Mouse (Mus musculus) hindlimb bud, embryonic 11.5 days (tissue): ENCODE results near the gene Tent4a.

Experiments
- DNase-seq: peaks from one replicate; pipeline ENCODE4 v3.0.0-alpha.2; 2012; ENCODE audit warnings: low read depth, low spot score; ENCODE audit errors: extremely low spot score

Tent4a gene

GRCm38 (mm10) chr13:69547488-69548180, 13.2 kb upstream of the Tent4a start:
- no peak for DNase-seq

- DNase-seq, result no peak
Observed at GRCm38 (mm10) chr13:69545019-69545418, 10.6 kb upstream of the Tent4a start.

GRCm38 (mm10) chr13:69543595-69543994, 9.2 kb upstream of the Tent4a start:
- no peak for DNase-seq

DNA sequence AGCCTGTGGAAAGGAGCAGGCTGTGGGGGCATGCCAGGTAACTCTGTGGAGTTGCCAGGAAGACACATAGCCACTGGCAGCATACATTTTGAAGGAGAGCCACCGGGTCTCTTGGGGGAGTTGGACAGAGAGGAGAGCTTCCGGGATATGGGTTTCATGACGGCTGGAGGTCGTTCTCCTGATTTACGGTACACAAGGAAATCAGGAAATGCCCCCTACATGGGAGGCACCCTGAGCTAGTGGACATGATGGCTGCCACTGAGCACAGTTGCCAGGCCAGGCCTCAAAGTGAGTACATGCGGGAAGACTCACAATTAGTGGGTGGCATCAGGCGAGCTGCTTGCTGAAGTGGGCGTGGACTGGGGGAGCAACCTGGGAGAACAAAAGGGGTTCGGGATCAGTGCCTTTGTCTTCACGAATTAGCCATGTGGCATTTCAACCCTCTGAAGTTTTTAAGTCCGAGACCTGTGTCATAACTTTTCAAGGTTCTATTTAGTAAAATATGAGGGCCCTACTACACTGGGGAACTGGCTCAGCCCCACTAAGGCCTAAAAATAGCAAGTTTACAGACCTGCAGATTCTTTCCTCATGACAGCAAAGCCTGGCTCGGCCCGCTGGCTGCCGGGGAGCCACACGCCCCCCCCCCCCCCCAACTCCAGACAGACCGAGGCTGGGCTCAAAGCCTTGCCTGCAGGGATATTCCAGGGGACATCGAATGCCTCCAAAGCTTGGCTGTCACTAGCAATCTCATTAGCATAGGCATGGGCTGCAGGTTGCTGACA, 8.3 kb upstream of the Tent4a start:
- no peak for DNase-seq

DNA sequence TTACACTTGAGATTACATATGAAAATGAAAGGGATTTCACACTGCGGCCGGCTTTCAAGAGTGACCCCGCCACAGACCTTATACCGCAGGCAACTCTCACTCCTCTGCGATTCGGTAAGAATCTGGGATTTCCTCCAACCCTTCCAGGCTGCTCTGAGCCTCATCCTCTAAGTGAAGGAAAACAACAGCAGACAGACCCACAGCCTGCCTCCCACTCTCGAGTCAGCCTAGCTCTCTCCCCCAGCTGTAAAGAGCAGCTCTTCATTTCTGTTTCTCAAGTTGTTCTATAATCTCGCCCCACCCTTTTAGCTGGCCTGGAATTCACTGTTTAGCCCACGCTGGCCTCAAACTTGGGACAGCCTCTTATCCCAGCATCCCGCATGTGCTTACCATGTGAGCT, 7.4 kb upstream of the Tent4a start:
- DNase-seq, result no peak

DNA sequence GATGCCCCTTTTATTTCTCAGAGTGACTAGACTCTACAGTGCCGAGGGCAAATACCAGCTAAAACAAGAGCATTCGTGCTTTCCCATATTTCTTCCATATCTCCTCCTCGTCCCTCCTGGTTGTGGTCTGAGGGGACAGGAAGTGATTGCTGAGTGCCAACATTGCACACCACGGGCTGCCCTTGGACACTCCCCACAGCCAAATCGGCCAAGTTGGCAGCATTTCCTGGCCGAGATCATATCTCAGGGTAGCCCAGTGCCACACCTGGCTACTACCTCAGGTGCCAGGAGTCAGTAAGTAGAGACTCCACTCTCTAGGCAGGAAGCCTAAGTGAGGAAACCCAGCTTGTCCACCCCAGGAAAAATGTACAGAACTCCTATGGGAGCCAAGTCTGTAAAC, 6.8 kb upstream of the Tent4a start:
- no peak for DNase-seq

DNA sequence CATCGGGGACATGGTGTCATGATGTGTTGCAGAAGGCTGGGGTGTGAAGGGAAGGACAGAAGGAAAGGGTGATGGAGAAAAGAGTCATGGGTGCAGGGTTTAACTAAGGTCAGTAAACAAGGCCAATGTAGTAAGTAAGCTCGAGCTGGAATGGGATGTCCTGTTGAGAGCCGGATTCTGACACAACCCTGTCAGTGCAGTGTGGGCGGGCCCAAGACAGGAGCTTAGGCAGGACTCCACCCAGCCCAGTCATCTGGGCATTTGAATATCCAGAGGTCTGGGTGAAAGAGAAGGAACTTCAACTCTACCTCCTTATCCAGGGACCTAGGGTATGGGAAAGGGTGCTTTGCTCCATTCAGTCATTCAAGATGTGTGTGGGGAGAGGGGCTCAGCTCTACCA, 3.9 kb upstream of the Tent4a start:
- DNase-seq, result no peak

GRCm38 (mm10) chr13:69537366-69537765, 2.9 kb upstream of the Tent4a start:
- no peak for DNase-seq

DNA sequence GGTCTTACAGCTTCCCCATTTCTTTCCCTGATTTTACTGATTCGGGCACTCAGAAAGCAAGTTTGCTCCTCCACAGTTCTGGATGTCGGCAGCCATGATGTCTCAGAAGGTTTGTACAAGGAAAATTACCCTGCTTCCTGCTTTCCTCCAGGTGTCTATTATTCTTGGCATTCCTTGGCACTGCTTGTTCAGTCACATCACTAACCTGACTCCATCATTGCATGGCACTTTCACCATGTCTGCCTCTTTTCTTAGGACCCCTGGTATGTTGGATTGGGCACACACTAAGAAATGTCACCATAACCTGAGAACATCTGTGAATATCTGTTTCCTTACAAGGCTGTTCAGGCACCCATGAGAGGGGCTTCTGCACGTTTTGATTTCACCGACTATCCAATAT, 1.6 kb upstream of the Tent4a start:
- DNase-seq, result no peak

DNA sequence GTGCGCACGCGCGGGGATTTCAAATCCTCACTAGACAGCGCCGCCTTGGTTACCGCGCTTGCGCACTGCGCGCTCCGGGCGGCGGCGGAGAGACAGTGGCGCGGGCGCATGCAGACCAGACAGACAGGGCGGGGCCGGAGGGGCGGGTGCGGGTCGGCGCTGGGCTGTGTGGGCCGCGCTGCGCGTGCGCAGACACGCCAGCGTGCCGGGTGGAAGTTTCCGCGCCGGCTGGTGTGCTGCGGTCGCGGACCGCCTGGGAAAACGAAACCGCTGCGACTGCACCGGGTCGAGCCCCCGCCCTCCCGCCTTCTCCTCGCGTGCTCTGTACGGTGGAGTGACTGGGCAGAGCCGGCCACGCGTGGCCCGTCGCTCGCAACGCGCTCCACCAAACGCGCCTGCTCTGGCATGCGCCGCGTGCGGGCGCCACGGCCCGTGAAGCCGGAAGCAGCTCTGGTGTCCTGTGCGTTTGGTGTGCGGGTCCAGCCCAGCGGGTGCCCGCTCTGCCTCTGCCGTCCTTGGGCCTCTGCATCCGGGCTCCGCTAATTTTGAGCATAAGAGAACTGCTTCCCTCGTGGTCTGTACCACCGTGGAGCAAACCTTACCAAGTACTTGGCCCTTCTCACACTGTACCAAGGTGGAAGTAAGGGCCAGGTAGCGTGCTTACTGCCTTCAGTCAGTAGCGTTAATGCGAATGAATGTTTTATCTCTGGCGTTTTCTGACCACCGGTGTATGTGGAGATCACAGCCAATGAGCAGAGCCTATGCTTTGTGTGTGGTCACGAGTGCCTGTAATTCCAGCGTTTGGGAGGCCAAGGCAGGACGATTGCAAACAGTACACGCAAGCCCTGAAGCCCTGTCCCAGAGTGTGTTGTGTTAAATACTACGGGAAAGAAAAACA, 486 bp upstream of the Tent4a start:
- peak; percentile 76 for DNase-seq

DNA sequence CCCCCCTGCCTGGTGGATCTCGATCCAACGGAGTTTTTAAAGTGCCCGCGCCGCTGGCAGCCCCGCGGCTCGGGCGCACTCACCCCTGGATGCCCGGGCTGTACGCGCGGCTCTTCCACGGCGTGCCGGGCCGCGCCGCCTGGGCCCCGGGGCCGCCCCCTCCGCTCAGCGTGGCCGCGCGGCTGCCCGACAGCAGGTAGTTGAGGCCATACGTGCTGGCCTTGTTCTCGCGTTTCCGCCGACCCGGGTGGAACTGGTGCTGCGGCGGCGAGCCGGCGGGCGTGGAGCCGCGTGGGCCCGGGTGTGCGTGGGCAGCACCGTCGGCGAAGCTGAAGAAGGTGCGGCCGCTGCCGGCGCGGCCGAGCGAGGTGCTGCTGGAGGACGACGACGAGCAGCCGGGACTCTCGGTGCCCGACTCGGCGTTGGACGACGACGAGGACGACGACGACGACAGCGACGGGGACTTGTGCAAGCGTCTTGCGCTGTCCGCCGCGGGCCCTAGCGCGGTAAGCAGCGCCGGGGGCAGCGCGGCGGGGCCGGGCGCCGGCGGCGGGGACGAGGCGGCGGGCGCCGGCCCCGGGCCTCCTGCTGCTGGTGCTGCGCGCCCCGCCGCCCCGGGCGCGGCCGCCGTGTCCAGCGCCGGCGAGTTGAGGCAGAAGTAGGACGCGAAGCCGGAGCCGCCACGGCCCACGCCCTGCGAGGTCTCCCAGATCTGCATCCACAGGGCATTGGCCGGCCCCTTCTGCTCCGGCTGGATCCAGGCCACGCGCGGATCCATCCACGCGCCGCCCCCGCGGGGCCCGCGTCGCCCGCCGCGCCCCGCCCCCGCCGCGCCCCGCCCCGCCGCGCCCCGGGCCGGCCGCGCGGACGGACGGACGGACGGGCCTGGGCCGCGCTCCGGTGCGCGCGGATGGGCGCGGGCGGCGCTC, 748 bp downstream of the Tent4a start, which contains the start of gene Nsun2:
Gene Nsun2, plus strand, starts transcription at position 342 of the 929 bp plus-strand sequence.
- no peak for DNase-seq

DNA sequence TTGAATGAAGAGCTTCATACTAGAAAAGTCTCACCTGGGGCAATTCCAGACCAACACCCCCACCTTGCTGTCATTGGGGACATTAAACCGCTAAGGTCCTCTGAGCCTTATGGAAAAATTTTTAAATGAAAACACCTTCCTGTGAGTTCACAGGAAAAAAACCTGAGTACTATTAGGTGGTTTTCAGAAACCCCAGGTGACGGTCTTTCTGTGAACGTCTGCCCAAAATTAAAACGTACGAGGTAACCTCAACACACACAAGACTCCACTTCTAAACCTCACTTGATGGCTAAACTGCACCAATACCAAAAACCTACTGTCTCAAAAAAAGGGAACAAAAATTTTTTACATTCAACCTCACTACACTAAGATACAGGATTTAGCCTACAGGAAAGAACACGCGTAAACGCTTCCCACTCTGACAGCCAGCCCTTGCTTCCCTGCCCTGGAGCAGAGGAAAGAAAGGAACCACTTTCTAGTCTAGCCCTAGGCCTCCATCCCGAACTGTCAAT, 1.5 kb downstream of the Tent4a start:
- no peak for DNase-seq

- no peak for DNase-seq
Observed at GRCm38 (mm10) chr13:69532101-69532892, 2.1 kb downstream of the Tent4a start.

GRCm38 (mm10) chr13:69531431-69531830, 3.0 kb downstream of the Tent4a start:
- DNase-seq, result no peak

- no peak for DNase-seq
Observed at GRCm38 (mm10) chr13:69530951-69531350, 3.5 kb downstream of the Tent4a start.

- no peak for DNase-seq
Observed at GRCm38 (mm10) chr13:69530156-69530555, 4.3 kb downstream of the Tent4a start.

DNA sequence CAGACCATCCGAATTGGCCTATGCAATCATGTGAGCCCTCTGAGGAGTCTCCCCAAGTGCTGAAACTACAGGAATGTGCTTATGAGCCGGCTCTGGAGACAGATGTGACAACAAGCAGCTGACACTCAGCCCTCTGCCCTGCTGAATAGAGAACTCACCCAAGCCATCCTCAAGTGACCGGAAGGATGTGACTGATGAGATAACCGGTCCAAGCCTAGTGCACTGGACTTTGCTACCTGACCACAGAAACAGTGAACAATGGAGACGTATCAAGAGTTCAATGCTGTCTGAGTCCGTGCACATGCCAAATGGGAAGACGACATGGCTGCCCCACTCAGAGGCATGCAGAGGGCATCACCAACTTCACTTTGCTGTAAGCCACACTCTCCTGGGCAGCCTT, 5.9 kb downstream of the Tent4a start:
- DNase-seq, result no peak

DNA sequence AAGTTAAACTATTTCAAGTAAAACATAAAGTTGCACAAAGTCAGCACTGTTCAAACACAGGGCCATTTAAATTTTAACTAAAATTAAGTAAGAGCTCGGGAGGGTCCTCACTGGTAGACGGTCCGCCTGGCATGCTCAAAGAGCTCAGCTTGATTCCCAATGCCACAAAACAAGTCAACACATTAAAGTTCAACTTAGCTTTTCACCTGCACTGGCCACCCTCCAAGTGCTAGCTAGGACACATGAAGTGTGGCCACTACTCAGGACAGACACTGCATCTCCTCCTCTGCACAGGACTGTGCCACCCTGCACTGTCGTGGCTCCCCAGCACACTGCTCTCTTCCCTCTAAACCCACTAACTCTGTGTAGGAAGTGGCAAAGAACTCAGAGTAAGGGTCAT, 8.6 kb downstream of the Tent4a start:
- DNase-seq, result no peak

- no peak for DNase-seq
Observed at GRCm38 (mm10) chr13:69524158-69524530, 10.3 kb downstream of the Tent4a start.
